Mouse (Mus musculus): Measurements from ENCODE around the gene Alg3. TPM values are rescaled to one million over a fixed set of nuclear protein-coding genes. Genes with fewer than 3 reads are reported as not detected.

The Alg3 gene
- total RNA-seq (2021) = 10 to 100 TPM; 12.9 to 14.4 TPM

DNA sequence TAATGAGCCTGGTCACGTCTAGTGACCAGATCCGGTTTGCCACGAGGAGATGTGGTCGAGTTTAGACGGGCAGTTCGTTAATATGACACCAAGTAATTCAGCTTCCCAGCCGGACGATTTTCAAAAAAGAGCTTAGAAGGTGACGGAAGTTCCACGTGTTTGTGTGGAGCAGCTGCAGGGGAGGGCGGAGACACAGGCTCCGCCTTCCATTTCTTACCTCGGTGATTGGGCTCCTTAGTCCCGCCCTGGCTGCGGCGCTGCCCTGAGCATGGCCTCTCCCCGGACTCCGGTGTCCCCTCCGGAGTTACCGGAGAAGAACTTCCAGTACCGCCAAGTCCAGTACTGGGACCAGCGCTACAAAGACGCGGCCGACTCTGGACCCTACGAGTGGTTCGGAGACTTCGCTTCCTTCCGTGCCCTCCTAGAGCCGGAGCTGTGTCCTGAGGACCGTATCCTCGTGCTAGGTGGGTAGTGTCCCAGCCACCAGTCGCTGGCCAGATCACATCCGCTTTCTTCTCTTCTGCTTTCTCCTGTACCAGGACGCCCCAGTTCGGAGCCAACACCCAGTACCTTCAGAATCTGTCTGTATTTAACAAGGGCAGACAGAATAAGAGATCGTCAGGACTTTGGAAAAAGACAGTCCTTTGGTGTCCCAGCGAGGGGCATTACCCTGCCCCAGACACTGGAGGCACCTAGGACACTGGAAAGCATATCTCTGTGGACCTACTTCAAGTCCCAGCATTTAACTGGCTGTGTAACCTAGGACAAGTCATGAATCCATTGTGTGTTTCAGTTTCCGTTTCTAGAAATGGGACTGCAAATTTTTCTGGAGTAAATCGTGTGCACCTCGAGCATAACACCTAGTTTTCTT, at the start of gene Alg3, which contains the start of the genes Eef1akmt4 and Gm49333:
TSS of gene Alg3 (minus strand) at position 379 of the 871 bp plus-strand sequence.
TSS of gene Eef1akmt4 (plus strand) at position 237 of the 871 bp plus-strand sequence.
TSS of gene Gm49333 (plus strand) at position 254 of the 871 bp plus-strand sequence.
- intact Hi-C loops (cut with DNase I) = loop anchor here (2.0 to 5.0 kb wide), 2 partner anchors 39 to 114 kb away; partner anchors contain the start of genes Eif2b5 and Psmd2
- DNase-seq (ENCODE audit: low spot score in 2 of 2) = peak; percentile 74 to 83

DNA sequence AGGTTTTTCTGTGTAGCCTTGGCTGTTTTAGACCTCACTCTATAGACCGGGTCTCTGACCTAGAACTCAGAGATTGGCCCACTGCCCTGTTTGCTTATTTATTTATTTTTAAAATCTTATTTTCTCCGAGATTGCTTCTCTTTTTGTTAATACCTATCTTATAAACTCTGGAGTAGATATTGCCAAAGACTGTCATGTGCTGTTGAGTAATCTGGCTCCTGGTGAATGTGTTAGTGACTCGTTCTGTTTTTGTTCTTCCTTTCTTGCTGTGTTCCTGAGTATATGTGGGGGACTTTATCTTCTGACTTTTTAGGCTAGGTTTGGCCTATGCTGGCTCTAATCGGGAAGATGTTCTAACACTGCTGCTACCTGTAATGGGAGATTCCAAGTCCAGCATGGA, 46.1 kb upstream of the Alg3 start:
- intact Hi-C loops (cut with DNase I) = no loop called here
- no peak for DNase-seq (ENCODE audit: low spot score in 2 of 2)

DNA sequence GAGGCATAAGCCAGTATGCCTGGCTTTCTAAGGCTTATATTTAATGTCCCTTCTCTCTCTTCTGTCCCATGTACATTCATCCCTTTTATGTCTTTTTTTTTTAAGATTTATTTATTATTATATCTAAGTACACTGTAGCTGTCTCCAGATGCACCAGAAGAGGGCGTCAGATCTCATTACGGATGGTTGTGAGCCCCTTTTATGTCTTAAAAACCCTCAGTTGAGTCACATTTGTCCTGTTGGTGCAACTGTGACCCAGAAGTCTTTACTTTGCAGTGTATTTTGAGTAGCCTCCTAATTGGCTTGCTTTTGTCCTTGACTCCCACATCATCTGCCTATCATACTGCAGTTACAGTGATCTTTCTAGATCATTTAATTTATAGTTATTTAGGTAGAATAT, 41.8 kb upstream of the Alg3 start:
- DNase-seq (ENCODE audit: low spot score in 2 of 2) = no peak
- intact Hi-C loops (cut with DNase I) = loop anchor here (5.0 kb wide), 1 partner anchor 116 kb away; the partner anchor contains the start of gene Ap2m1

- DNase-seq (ENCODE audit: low spot score in 2 of 2) = no peak
- intact Hi-C loops (cut with DNase I) = loop anchor here (1.0 to 5.0 kb wide), 3 partner anchors 41 to 154 kb away; partner anchors contain the start of genes Alg3, Ap2m1, Eef1akmt4 and Eif2b5
Measured at GRCm38 (mm10) chr16:20651947-20652310, 40.4 kb upstream of the Alg3 start.

GRCm38 (mm10) chr16:20651076-20651946, 39.8 kb upstream of the Alg3 start, which contains the start of gene Psmd2:
Psmd2 (plus strand) TSS chr16:20651652.
- intact Hi-C loops (cut with DNase I) = loop anchor here (1.0 to 5.0 kb wide), 3 partner anchors 41 to 153 kb away; partner anchors contain the start of genes Alg3, Ap2m1, Eef1akmt4 and Eif2b5
- DNase-seq (ENCODE audit: low spot score in 2 of 2) = peak; percentile 96 to 97

DNA sequence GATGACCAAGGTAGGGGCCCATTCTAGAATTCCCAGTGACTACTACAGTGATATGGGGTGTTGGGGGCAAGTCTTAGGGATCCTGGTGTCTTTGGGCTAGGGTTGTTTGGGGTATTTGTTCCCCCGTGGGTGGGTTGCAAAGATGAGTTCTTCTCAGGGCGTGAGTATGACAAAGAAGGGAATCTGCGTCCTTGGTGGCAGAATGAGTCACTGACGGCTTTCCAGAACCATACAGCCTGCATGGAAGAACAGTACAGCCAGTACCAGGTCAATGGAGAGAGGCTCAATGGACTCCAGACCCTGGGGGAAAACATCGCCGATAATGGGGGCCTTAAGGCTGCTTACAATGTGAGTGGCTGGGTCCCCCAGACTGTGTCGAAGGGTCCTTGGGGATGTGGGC, 32.4 kb upstream of the Alg3 start:
- intact Hi-C loops (cut with DNase I) = loop anchor here (5.0 kb wide), 2 partner anchors 77 to 127 kb away; partner anchors contain the start of gene Dvl3
- no peak for DNase-seq (ENCODE audit: low spot score in 2 of 2)

DNA sequence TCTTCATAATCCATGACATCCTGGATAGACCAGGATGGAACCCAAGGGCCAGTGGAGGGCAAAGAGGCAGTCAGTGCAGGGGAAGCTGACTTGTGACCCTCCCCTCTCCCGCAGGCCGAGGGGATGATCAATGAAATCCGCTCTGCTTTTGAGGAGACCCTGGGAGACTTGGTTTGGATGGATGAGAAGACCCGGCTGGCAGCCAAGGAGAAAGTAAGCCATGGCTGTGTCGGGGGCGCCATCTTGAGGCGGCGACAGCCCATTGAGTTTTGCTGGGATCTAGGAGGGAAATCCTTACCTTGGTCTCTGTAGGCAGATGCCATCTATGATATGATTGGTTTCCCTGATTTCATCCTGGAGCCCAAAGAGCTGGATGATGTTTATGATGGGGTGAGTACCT, 30.6 kb upstream of the Alg3 start:
- intact Hi-C loops (cut with DNase I) = loop anchor here (5.0 kb wide), 2 partner anchors 75 to 125 kb away; partner anchors contain the start of gene Dvl3
- DNase-seq (ENCODE audit: low spot score in 2 of 2) = peak; percentile 78 to 87

DNA sequence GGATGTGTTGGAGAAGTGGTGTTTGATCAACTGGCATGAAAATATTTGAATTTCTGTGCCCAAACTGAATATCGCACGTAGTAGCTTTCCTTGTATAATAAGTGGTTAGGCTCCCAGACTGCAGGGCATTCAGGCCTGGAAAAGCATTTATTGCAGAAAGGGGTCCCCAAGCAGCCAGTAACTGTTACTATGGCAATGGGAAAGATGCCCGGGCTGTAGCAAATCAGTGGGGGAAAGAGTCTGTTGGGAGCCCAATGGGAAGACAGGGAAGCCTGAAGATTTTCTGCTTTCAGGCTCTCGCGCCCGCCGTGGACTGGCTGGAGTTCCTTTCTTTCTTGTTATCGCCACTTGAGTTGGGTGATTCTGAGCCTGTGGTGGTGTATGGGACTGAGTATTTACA, 26.8 kb upstream of the Alg3 start:
- intact Hi-C loops (cut with DNase I) = no loop called here
- peak; percentile 38 to 56 for DNase-seq (ENCODE audit: low spot score in 2 of 2)

DNA sequence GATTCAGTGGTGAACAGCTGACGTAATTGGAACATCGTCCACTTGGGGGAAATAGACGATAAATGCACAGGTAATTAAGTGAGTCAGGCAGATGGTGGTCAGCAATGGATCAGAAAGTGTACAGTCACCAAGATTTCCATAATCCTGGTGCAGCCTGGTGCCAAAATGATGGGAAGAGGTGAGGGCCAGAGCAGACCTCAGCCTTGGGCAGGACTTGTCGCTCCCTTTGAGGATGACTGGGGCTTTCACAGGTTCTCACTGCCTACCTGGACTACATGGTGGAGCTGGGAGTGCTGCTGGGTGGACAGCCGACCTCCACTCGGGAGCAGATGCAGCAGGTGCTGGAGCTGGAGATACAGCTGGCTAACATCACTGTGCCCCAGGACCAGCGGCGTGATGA, 25.9 kb upstream of the Alg3 start:
- intact Hi-C loops (cut with DNase I) = no loop called here
- no peak for DNase-seq (ENCODE audit: low spot score in 2 of 2)

DNA sequence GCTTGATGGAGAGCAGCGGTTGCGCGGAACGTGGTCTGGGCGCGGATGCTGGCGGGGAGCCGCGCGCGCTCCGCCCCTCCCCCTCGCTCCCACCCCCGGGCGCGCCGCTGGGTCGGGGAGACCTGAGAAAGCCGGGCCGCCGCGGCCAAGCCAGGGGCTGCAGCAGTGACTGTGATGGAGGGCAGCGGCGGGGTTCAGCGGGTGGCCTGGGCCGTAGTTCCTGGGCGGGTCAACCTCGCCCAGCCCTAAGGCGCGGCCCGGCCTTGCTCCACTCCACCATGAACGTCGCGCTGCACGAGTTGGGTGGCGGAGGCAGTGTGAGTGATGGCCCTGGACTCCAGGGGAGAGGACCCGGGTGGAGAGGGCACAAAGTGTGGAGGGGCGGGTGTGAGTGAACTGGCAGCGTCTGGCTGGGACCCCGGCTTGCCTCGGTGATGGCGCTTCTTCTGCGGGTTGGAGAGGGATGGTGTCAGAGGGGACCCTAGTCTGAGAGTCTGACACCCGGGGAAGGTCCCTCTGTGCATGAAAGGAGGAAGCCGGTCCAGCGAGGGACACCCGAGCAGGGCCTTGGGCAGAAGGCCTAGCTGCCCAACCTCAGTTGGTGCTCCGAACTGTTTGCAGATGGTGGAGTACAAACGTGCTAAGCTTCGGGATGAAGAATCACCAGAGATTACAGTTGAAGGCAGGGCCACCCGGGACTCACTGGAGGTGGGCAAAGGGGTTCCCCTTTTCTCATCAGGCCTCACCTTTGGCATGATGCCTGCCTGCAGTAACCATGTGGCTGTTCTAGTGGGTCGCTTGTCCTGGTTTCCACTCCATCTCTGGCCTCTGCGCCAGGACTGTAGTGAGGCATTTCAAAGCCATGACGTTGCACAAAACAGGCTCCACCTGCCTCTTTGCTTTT, 18.4 kb upstream of the Alg3 start, which contains the start of gene Ece2:
TSS of gene Ece2 (plus strand) at position 98 of the 904 bp plus-strand sequence.
- DNase-seq (ENCODE audit: low spot score in 2 of 2) = peak; percentile 13 to 35
- intact Hi-C loops (cut with DNase I) = no loop called here

GRCm38 (mm10) chr16:20628871-20629391, 17.4 kb upstream of the Alg3 start:
- intact Hi-C loops (cut with DNase I) = no loop called here
- DNase-seq (ENCODE audit: low spot score in 2 of 2) = peak; percentile 53 to 90

- no peak for DNase-seq (ENCODE audit: low spot score in 2 of 2)
- intact Hi-C loops (cut with DNase I) = no loop called here
Measured at GRCm38 (mm10) chr16:20623211-20623610, 11.7 kb upstream of the Alg3 start.

DNA sequence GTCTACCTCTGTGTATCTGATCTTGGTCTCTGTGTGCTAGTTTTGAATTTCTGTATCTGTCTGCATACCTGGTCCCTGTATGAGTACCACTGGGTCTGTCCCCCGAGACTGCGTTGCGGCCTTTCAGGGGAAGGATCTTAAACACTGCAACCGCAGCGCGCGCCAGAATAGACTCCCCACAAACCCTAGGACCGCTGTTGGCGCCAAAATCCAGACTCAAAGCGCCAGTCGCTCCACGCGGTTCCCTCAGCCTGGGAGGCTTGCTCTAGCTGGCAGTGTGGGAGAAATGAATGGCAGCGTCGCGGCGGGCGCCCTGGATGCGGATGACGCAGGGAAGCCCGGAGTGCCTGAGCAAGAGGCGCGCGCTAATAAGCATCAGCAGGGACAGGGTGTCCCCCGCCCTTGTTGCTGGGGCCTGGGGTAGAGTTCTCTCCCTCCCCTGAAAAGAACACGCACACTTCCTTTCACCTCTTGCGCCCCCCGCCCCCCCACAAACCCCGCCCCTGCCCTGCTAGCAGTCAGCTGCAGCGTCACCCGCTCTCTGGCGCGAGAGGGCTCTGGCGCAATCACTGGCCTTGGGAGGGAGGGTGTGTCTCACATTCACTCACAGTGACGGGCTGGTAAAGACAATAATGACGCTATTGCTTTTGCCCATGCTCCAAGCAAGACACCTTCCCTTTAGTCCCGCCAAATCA, 10.6 kb upstream of the Alg3 start:
- intact Hi-C loops (cut with DNase I) = no loop called here
- DNase-seq (ENCODE audit: low spot score in 2 of 2) = peak; percentile 73 to 76

DNA sequence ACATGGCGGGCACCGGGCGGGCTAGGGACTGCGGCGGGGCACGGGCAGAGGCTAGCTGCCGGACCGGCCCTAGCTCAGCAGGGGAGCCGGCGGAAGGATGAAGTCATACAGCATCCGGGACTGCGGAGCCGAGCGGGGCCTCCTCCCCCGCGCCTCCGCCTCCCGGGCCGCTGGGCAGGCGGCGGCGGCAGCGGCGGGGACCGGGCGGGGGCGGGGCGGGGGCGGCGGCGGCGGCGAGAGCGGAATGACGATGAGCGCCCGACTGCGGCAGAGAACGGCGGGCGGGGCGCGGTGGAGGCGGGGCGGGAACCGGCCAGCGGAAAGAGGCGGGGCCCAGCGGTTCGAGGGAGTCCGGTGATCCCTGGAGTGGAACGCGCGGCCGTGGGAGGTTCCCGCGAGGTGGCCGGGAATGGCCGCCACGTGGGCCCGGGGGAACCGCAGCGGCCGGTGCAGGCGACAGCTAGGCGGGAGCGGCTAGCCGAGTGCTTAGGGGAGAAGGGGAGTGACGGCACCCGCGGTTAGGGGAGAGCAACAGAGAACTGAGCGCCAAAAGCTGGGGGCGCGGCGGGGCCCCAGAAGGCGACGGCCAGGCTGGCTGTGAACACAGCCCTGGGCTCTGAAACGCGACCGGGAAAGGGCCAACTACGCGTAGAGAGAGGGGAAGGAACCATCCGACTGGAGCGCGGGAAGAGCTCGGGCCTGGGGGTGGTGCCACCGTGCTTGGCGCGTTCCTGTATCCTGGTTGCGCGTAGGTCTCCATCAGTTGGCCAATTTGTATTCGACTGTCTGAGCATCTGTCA, 9.9 kb upstream of the Alg3 start, which contains the start of gene Camk2n2:
TSS of gene Camk2n2 (minus strand) at position 97 of the 800 bp plus-strand sequence.
- peak; percentile 42 to 55 for DNase-seq (ENCODE audit: low spot score in 2 of 2)
- intact Hi-C loops (cut with DNase I) = no loop called here

GRCm38 (mm10) chr16:20620751-20621190, 9.2 kb upstream of the Alg3 start:
- intact Hi-C loops (cut with DNase I) = no loop called here
- DNase-seq (ENCODE audit: low spot score in 2 of 2) = no peak

GRCm38 (mm10) chr16:20620399-20620735, 8.8 kb upstream of the Alg3 start:
- DNase-seq (ENCODE audit: low spot score in 2 of 2) = no peak
- intact Hi-C loops (cut with DNase I) = no loop called here

All from left cerebral cortex, postnatal 25 days (tissue).